Comparison of ENCODE assay signal across 8 mouse cellular contexts in the genomic region with DNA sequence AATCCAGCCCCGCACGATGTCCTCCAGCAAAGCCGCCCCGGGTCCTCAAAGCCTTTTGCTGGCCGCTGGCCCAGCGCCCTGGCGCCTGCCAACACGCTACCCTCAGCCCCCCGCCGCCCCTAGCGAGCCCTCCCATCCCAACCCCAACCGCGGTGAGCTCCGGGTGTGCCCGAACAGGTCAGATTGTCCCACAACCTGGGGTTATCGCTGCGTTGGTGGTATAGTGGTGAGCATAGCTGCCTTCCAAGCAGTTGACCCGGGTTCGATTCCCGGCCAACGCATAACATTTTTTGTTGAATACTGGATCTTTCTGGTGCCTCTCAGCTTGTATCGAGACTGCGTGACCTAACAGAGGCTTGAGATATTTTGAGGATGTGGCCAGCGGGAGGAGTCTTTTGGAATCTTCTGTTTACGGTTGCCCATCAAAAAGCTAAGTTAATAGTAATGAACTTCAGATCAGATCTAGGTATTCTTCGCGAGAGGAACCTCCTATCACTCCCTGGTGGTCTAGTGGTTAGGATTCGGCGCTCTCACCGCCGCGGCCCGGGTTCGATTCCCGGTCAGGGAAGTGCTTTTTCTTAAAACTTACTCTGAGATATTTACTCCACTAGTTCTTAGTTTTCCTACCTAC. TPM values are rescaled to one million over a fixed set of nuclear protein-coding genes. Genes with fewer than 3 reads are reported as not detected.
DNase-seq lines count a peak whose midpoint lies in the region; ATAC-seq and TF ChIP-seq lines count a peak whose summit lies in the region.

No protein-coding gene starts in this region.

- H3K27ac ChIP-seq in hindbrain, embryonic 11.5 days (ENCODE audit: low read depth, low read length): no peak overlapping the region
- no peak overlapping the region for H3K27ac ChIP-seq in lung, postnatal 0 days (ENCODE audit: low read length)

- peak overlapping the region; percentile 71 for H3K4me3 ChIP-seq in hindbrain, embryonic 11.5 days (ENCODE audit: low read depth, low read length)
- H3K4me3 ChIP-seq in lung, postnatal 0 days (ENCODE audit: low read depth, low read length): peak overlapping the region; percentile 60

- H3K27me3 ChIP-seq in hindbrain, embryonic 11.5 days (ENCODE audit: control insufficient read depth, insufficient read depth, low read length): no peaks in the 10 kb centered on the region
- H3K27me3 ChIP-seq in lung, postnatal 0 days (replicated peaks; ENCODE audit: insufficient read depth, low read length): no peaks in the 10 kb centered on the region

- no peaks in the 10 kb centered on the region for H3K9me3 ChIP-seq in hindbrain, embryonic 11.5 days (ENCODE audit: control insufficient read depth, low read length)
- H3K9me3 ChIP-seq in lung, postnatal 0 days (ENCODE audit: low read length): no peaks in the 10 kb centered on the region

- WGBS in hindbrain, embryonic 11.5 days: under 1% methylated on average over 35 of the region's 35 CpGs
- 0% methylated on average over 35 of the region's 35 CpGs for WGBS in lung, postnatal 0 days

- peak; percentile 96 for ATAC-seq in hindbrain, embryonic 11.5 days (ENCODE audit: low FRiP score)
- ATAC-seq in lung, postnatal 0 days: peak; percentile 91

- H3K4me1 ChIP-seq in hindbrain, embryonic 11.5 days (replicated peaks; ENCODE audit: control insufficient read depth, insufficient read depth, low read length): no peaks in the 10 kb centered on the region
- no peaks in the 10 kb centered on the region for H3K4me1 ChIP-seq in lung, postnatal 0 days (ENCODE audit: insufficient read depth, low read depth, low read length)

- H3K4me2 ChIP-seq in hindbrain, embryonic 11.5 days (replicated peaks; ENCODE audit: low read depth, low read length): peak overlapping the region; percentile 55
- H3K4me2 ChIP-seq in lung, postnatal 0 days (replicated peaks; ENCODE audit: low read depth, low read length): peak overlapping the region; percentile 58

- TF ChIP-seq CTCF in lung, postnatal 0 days (IDR thresholded peaks at IDR 0.05): no peak

- TF ChIP-seq EP300 in lung, postnatal 0 days (IDR thresholded peaks at IDR 0.05): no peak

- no peaks in the 10 kb centered on the region for H3K36me3 ChIP-seq in hindbrain, embryonic 11.5 days (ENCODE audit: control insufficient read depth, insufficient read depth, low read length)
- H3K36me3 ChIP-seq in lung, postnatal 0 days (ENCODE audit: insufficient read depth, low read length): no peaks in the 10 kb centered on the region

- 0 out of 2 replicates have a peak overlapping the region, but pooled peaks have one; percentile 51 for H3K9ac ChIP-seq in hindbrain, embryonic 11.5 days (ENCODE audit: low read depth, low read length)
- 0 out of 2 replicates have a peak overlapping the region, but pooled peaks have one; percentile 16 for H3K9ac ChIP-seq in lung, postnatal 0 days (replicated peaks; ENCODE audit: low read depth)

- DNase-seq in Muller cell, postnatal 12 days (ENCODE audit: inconsistent ontology term): peak; percentile 90
- peak; percentile 86 for DNase-seq in cerebellum, adult 9-11 months
- DNase-seq in frontal cortex, adult 2 months (ENCODE audit: extremely low spot score in 1 of 2, low spot score in 1 of 2): peak; percentile 76 to 96
- DNase-seq in hindbrain, embryonic 11.5 days (ENCODE audit: low spot score): peak; percentile 94
- peak; percentile 84 for DNase-seq in layer of hippocampus, adult 9-11 months
- peak; percentile 85 for DNase-seq in lung, postnatal 0 days (ENCODE audit: low spot score)
- DNase-seq in ovary, postnatal 10 days (ENCODE audit: low spot score): peak; percentile 84
- DNase-seq in thymus, postnatal 0 days (ENCODE audit: low spot score): peak; percentile 87

RNA-seq across cellular contexts. Expression of a gene that starts 11.1 kb away (rescaled TPM):
- polyA plus RNA-seq in frontal cortex, adult 2 months (2012; rRNA removed): 1.4 and 3.8 TPM in 2 replicates
- 8.7 and 10.5 TPM in 2 replicates for polyA plus RNA-seq in hindbrain, embryonic 11.5 days (2014; fragmentation: Nextera tagmentation; extraction: Ambion mirVana)
- 32.2 and 33.2 TPM in 2 replicates for polyA plus RNA-seq in lung, postnatal 0 days (2015; fragmentation: Nextera tagmentation; extraction: Ambion mirVana)
- 2.3 and 2.7 TPM in 2 replicates for polyA plus RNA-seq in thymus, postnatal 0 days (2015; fragmentation: Nextera tagmentation; extraction: Ambion mirVana)

RNA-seq across cellular contexts. Expression of a gene that starts 37.9 kb away (rescaled TPM):
- polyA plus RNA-seq in frontal cortex, adult 2 months (2012; rRNA removed): 14.6 and 21.5 TPM in 2 replicates
- polyA plus RNA-seq in hindbrain, embryonic 11.5 days (2014; fragmentation: Nextera tagmentation; extraction: Ambion mirVana): 9.6 TPM in 2 replicates
- polyA plus RNA-seq in lung, postnatal 0 days (2015; fragmentation: Nextera tagmentation; extraction: Ambion mirVana): 29.3 and 37.4 TPM in 2 replicates
- 18.0 and 21.4 TPM in 2 replicates for polyA plus RNA-seq in thymus, postnatal 0 days (2015; fragmentation: Nextera tagmentation; extraction: Ambion mirVana)

RNA-seq across cellular contexts. Expression of a gene that starts 47.7 kb away (rescaled TPM):
- 206 and 256 TPM in 2 replicates for polyA plus RNA-seq in frontal cortex, adult 2 months (2012; rRNA removed)
- 259 and 284 TPM in 2 replicates for polyA plus RNA-seq in hindbrain, embryonic 11.5 days (2014; fragmentation: Nextera tagmentation; extraction: Ambion mirVana)
- 145 and 157 TPM in 2 replicates for polyA plus RNA-seq in lung, postnatal 0 days (2015; fragmentation: Nextera tagmentation; extraction: Ambion mirVana)
- polyA plus RNA-seq in thymus, postnatal 0 days (2015; fragmentation: Nextera tagmentation; extraction: Ambion mirVana): 158 and 201 TPM in 2 replicates

RNA-seq across cellular contexts. Expression of a gene that starts 47.8 kb away (rescaled TPM):
- polyA plus RNA-seq in frontal cortex, adult 2 months (2012; rRNA removed): 1.4 and 2.2 TPM in 2 replicates
- 0.99 and 1.5 TPM in 2 replicates for polyA plus RNA-seq in hindbrain, embryonic 11.5 days (2014; fragmentation: Nextera tagmentation; extraction: Ambion mirVana)
- polyA plus RNA-seq in lung, postnatal 0 days (2015; fragmentation: Nextera tagmentation; extraction: Ambion mirVana): 0.62 and 0.73 TPM in 2 replicates
- 0.18 and 0.37 TPM in 2 replicates for polyA plus RNA-seq in thymus, postnatal 0 days (2015; fragmentation: Nextera tagmentation; extraction: Ambion mirVana)
